Mouse (Mus musculus) kidney, postnatal 4 days (tissue): ENCODE measurements at regions not wholly inside any gene's neighbourhood (a gene's known extent, or its start where the extent isn't known, plus 50 kb on each side); places are given as distances from the start of the nearest gene placed in this dataset.

Experiments
- DNase-seq, 2 experiments: peaks; one replicate each; pipeline ENCODE4 v3.0.0; 2021; ENCODE audit warnings: mixed read lengths in 2 of 2

- no peak for DNase-seq
These were observed 149.3 kb downstream of the Adgra3 start for GRCm38 (mm10) chr5:49909483-49909882.

- no peak for DNase-seq
These were observed 162.7 kb downstream of the Adgra3 start for GRCm38 (mm10) chr5:49896106-49896505.

GRCm38 (mm10) chr5:49880383-49880782 is 178.4 kb downstream of the Adgra3 start:
- no peak for DNase-seq

GRCm38 (mm10) chr5:49876240-49876639 is 182.6 kb downstream of the Adgra3 start:
- no peak for DNase-seq

- peak; percentile 38 for DNase-seq
These were observed 201.6 kb downstream of the Adgra3 start for GRCm38 (mm10) chr5:49857202-49857601.

DNA sequence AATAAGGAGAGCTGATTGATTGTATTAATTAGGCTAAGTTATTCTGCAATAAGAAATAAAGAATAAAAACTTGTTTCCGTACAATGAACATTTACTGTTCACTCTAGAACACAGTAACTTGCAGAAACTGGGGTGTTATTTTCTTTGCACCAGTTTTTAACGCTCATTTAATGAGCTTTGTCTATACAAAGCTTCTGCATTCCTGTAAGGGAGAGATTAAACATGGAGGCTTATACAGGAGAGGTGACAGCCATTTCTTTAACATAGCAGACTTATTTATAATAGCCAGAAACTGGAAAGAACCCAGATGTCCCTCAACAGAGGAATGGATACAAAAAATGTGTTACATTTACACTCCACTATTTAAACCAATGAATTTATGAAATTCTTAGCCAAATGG is 202.8 kb downstream of the Adgra3 start:
- DNase-seq = no peak

DNA sequence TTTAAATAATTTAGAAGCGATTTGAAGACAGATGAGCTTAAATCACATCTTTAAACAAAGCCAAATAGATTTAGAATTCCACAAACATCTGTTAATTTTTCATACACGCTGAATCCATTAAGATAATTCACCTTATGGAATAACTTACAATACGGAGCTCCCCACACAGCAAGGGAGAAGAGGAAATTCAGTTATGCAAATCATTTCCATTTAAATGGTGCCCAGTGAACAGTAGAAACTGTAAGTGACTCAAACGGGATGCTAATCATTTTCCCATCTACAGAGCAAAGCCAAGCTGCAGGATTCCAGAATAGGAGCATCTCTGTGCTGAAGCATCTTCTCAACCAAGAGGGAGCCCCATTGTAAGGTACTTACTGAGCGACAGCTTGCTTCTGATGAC is 210.1 kb downstream of the Adgra3 start:
- DNase-seq = no peak

- no peak for DNase-seq
These were observed 210.6 kb downstream of the Adgra3 start for GRCm38 (mm10) chr5:49848174-49848573.

- no peak for DNase-seq
These were observed 240.0 kb downstream of the Adgra3 start for GRCm38 (mm10) chr5:49818832-49819231.

- DNase-seq = no peak
These were observed 242.1 kb downstream of the Adgra3 start for GRCm38 (mm10) chr5:49816751-49817150.

- peak; percentile 8 to 25 for DNase-seq
These were observed 245.5 kb downstream of the Adgra3 start for GRCm38 (mm10) chr5:49813335-49813734.

- no peak for DNase-seq
These were observed 263.9 kb upstream of the Kcnip4 start for GRCm38 (mm10) chr5:49788494-49789160.

DNA sequence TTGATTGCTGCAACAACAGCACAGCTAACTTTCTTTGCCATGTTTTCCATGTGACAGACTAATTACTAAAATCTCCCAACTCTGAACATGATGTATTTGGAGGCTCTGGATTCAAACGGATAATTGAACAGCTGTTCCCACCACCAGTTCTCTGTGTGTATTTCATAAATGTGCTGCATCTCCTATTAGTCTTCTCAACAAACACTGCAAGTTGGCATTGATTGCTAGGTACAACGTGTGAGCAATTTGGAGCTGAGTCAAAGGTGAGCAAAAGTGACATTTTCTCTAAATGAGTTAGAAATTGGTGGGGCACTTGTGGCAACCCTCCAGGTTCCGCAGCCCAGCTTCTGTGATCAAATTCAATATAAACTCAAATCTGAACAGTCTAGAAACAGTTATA is 259.0 kb upstream of the Kcnip4 start:
- DNase-seq = no peak

DNA sequence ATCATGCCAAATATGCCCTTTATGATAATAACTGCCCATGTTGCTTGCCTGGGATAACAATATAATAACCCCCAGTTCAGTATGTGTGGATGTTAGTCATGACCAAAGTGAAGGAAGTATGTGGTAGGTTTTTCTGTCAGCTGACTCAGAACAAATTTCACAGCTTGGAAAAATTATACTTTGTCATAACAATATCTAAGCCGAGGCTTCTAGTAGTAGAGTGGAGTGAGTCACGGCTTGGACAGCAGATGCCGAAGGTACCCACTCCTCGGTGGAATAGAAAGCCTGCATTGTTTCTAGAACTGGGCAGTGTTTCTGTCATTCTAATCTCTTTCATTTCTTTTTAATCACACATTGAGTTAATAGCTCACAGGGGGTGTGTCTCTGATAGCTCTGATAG is 236.3 kb upstream of the Kcnip4 start:
- no peak for DNase-seq

GRCm38 (mm10) chr5:49755531-49755930 is 230.8 kb upstream of the Kcnip4 start:
- DNase-seq = no peak

- no peak for DNase-seq
These were observed 187.9 kb upstream of the Kcnip4 start for GRCm38 (mm10) chr5:49712607-49713006.

DNA sequence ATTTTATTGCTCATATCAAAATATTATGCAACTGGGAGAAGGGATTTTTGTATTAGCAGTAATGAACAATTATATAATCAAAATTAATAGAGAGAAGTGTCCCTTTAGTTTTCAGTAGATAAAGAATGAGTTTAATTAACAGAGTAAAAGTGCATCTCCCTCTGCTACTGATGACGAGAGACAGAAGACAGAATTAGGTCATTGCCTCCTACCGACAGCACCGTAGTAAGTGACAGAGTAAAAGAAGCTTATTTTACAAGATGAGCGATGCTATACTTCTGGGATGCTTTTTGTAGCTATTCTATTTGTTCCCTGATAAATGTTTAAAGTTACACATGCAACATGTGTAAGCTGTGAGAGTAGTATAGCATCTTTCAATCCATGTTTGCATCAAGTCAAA is 157.4 kb upstream of the Kcnip4 start:
- DNase-seq = no peak

- no peak for DNase-seq
These were observed 156.8 kb upstream of the Kcnip4 start for GRCm38 (mm10) chr5:49681514-49681913.

DNA sequence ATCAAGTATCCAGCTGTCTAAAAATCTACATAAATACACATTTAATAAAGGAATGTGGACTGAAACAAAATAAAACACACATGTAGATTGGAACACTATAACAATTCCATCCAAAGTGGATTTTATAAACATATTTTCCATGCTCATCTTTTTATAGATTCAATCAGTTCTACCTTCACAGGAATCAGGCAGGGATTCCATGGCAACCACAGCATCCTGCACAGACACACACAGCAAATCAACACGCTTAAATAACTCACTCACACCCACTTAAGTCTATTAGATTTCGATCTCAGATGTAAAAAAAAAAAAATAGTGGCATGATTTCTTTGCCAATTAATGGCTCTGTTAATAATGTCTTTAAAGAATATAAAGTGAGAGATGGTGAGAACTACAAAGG is 151.2 kb upstream of the Kcnip4 start:
- no peak for DNase-seq

DNA sequence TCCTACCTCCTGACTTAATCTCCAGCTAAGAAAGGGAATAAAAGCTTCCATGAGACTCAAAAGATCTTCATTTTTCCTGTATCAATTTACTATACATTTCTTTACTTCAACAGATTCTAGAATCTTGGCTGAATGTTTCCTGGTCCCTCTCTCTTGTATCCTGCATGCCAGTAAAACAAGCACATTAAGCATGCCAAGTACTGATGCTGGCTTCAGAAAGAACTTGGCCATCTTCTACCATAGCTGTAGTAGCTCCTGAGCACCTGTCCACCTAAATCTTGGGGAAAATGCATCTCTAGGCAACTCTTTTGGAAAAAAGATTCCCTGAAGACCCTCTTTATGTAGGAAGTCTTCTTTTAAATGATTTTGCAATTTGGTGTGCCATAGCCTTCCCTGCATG is 140.5 kb upstream of the Kcnip4 start:
- DNase-seq = no peak

- no peak for DNase-seq
These were observed 139.2 kb upstream of the Kcnip4 start for GRCm38 (mm10) chr5:49663928-49664327.

DNA sequence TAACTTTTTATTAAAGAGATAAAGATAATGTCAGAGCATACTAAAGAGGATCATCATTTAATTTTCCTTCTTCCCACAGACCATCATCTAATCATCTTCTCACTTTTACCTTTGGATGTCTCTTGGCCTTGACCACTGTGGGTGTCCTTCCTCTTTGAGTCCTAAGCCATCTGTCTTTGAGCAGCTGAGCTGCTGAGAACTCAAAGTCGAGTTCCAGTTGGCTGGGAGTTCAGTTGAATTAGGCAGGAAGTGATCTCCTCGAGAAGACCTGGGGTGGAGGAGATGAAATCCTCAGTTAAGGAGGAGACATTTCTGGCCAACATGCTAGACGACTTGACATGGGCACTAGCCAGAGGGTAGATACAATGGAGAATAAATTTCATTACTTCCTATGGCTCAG is 137.4 kb upstream of the Kcnip4 start:
- no peak for DNase-seq

GRCm38 (mm10) chr5:49660598-49660997 is 135.9 kb upstream of the Kcnip4 start:
- DNase-seq = no peak

DNA sequence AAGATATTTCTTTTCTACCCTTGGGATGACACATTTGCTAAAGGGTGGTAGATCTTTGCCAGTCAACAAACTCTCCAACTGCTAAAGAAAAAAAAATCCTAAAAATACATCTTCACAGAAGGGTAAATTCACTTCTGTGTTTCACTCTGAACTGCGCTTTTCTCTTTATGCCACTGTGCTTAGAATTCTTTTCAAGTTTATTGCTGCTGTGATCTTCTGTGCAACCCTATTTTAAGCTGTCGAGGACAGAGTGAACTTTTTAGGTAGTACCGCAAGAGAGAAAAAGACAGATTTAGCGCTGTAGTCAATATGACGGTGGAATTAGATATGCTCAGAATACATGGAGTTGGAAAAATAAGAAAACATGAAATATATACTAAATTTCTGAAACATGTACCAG is 126.2 kb upstream of the Kcnip4 start:
- no peak for DNase-seq

- DNase-seq = no peak
These were observed 121.1 kb upstream of the Kcnip4 start for GRCm38 (mm10) chr5:49645781-49646180.
